Mouse (Mus musculus) heart, embryonic 15.5 days (tissue): Measurements from ENCODE around the gene Mex3d. TPM values are rescaled to one million over a fixed set of nuclear protein-coding genes. Genes with fewer than 3 reads are reported as not detected.

Experiments used
- ATAC-seq: fragments of 200-750 bp; cut with Nextera tagmentation; replicated peaks from 2 replicates; pipeline ENCODE4 v1.8.0; 2017; ENCODE audit warnings: low read depth, moderate TSS enrichment; ENCODE audit not compliant: insufficient number of reproducible peaks, insufficient read depth, low FRiP score
- H3K27ac ChIP-seq: fragments of 300-500 bp; sonication (generic); 2 replicates; pipeline ENCODE4 v1.5.1; 2015; ENCODE audit warnings: mild to moderate bottlenecking, inconsistent platforms
- H3K27me3 ChIP-seq: fragments of 300-500 bp; sonication (generic); 2 replicates; pipeline ENCODE4 v1.6.1; 2015; ENCODE audit warnings: inconsistent platforms
- H3K36me3 ChIP-seq: fragments of 300-500 bp; sonication (generic); 2 replicates; pipeline ENCODE4 v1.6.1; 2015; ENCODE audit warnings: mild to moderate bottlenecking, inconsistent platforms
- H3K4me1 ChIP-seq: fragments of 300-500 bp; sonication (generic); replicated peaks from 2 replicates; pipeline ENCODE4 v1.6.1; 2015; ENCODE audit warnings: inconsistent platforms
- H3K4me2 ChIP-seq: fragments of 300-500 bp; sonication (generic); 2 replicates; pipeline ENCODE4 v1.6.1; 2015; ENCODE audit warnings: inconsistent platforms, mild to moderate bottlenecking, moderate library complexity
- H3K4me3 ChIP-seq: fragments of 300-500 bp; sonication (generic); 2 replicates; pipeline ENCODE4 v1.5.1; 2015; ENCODE audit warnings: mild to moderate bottlenecking, inconsistent platforms
- H3K9ac ChIP-seq: fragments of 300-500 bp; sonication (generic); 2 replicates; pipeline ENCODE4 v1.6.1; 2015; ENCODE audit warnings: mild to moderate bottlenecking, inconsistent platforms
- H3K9me3 ChIP-seq: fragments of 300-500 bp; sonication (generic); replicated peaks from 2 replicates; pipeline ENCODE4 v1.6.1; 2016; ENCODE audit warnings: inconsistent platforms
- WGBS: fragments of 180-500 bp; shearing (Covaris S2); methylation state at CpG from one replicate; pipeline ENCODE4 v1.1.7; 2015; ENCODE audit warnings: mixed read lengths; 5-methylcytosine and 5-hydroxymethylcytosine counted together
- polyA plus RNA-seq: library from polyadenylated mRNA; unstranded; fragments of >200 nt; fragmentation: Nextera tagmentation; extraction: Ambion mirVana; gene quantifications from 2 replicates; pipeline ENCODE4 v1.2.1, GENCODE M21; 2015

The Mex3d gene
- polyA plus RNA-seq, 1 experiment from 2014 or later: 5.2 TPM

DNA sequence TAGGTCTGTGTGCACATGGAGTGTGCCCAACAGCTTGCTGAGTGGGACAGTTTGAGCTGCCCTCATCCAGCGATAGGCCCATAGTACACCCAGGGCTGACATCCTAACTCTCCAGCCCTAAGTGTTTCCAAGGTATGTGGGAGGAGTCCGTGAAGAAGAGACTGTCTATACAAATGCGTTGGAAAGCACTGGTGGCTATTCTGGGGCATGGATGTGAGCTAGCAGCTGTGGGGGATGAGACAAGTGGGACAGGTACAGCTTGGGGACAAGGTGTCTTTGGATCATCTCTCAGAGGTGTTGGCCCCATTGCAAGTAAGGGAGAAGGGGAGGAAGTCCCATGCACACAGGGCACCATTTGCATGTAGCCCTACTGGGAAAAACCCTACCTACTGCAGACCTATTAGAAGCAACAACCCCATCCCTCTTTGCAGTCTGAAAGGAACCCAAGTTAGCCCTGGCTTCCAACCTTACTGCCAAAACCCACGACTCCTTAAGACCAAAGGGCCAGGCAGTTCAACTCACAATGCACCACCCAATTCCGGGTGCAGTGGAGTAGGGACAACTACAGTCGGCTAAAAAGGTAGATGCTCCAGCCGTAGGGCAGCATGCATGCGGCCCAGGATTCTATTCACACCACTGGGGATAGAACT, 10.2 kb upstream of the Mex3d start:
- peak overlapping the region; percentile 93 for H3K4me3 ChIP-seq
- ATAC-seq: no peak
- 48% methylated on average over 8 of the region's 8 CpGs for WGBS
- H3K36me3 ChIP-seq: peaks cover 49% of the 10 kb centered on the region
- H3K27ac ChIP-seq: peak overlapping the region; percentile 100
- no peaks in the 10 kb centered on the region for H3K9me3 ChIP-seq
- peak overlapping the region; percentile 89 for H3K4me2 ChIP-seq
- H3K27me3 ChIP-seq: no peaks in the 10 kb centered on the region
- peaks cover 27% of the 10 kb centered on the region for H3K4me1 ChIP-seq
- H3K9ac ChIP-seq: peak overlapping the region; percentile 56

GRCm38 (mm10) chr10:80396822-80397523, 9.5 kb upstream of the Mex3d start:
- ATAC-seq: no peak

GRCm38 (mm10) chr10:80395025-80395627, 7.7 kb upstream of the Mex3d start:
- ATAC-seq: no peak
- no peak overlapping the region for H3K4me2 ChIP-seq
- H3K4me1 ChIP-seq: peaks cover 19% of the 10 kb centered on the region
- 94% methylated on average over 35 of the region's 35 CpGs for WGBS
- no peaks in the 10 kb centered on the region for H3K9me3 ChIP-seq
- H3K9ac ChIP-seq: no peak overlapping the region
- H3K4me3 ChIP-seq: no peak overlapping the region
- H3K36me3 ChIP-seq: peaks cover 58% of the 10 kb centered on the region
- no peaks in the 10 kb centered on the region for H3K27me3 ChIP-seq
- H3K27ac ChIP-seq: no peak overlapping the region

More at GRCm38 (mm10) chr10:80396822-80397523, 9.5 kb upstream of the Mex3d start:
- H3K4me1 ChIP-seq: peaks cover 27% of the 10 kb centered on the region
- peak overlapping the region; percentile 89 for H3K4me2 ChIP-seq
- peaks cover 50% of the 10 kb centered on the region for H3K36me3 ChIP-seq
- no peaks in the 10 kb centered on the region for H3K9me3 ChIP-seq
- peak overlapping the region; percentile 93 for H3K4me3 ChIP-seq
- H3K27me3 ChIP-seq: no peaks in the 10 kb centered on the region
- 86% methylated on average over 11 of the region's 11 CpGs for WGBS
- H3K9ac ChIP-seq: peak overlapping the region; percentile 56
- peak overlapping the region; percentile 100 for H3K27ac ChIP-seq

- H3K27ac ChIP-seq: no peak overlapping the region
- H3K9ac ChIP-seq: no peak overlapping the region
- no peak overlapping the region for H3K4me2 ChIP-seq
- no peak for ATAC-seq
- H3K36me3 ChIP-seq: peaks cover 58% of the 10 kb centered on the region
- no peaks in the 10 kb centered on the region for H3K27me3 ChIP-seq
- 89% methylated on average over 5 of the region's 5 CpGs for WGBS
- no peaks in the 10 kb centered on the region for H3K9me3 ChIP-seq
- H3K4me1 ChIP-seq: peaks cover 20% of the 10 kb centered on the region
- no peak overlapping the region for H3K4me3 ChIP-seq
These were observed 5.2 kb upstream of the Mex3d start for GRCm38 (mm10) chr10:80392687-80393086.

DNA sequence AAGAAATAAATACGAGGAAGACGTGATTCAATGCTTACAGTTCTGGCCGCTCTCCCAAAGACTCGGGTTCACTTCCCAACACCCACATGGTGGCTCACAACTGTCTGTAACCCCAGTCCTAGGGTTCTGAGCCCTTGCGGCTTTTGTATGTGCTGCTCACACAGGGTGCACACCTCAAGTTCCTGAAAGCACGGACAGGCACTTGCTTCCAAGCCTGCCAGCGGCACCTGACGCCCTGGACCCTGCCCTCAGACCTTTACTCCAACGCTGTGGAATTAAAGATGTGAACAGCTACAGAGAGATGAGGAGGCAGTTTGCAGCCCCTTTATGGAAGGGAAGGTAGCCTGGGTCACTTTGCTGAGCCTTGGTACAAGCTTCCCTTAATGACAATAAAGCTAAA, 3.2 kb upstream of the Mex3d start:
- no peak for ATAC-seq
- no peaks in the 10 kb centered on the region for H3K27me3 ChIP-seq
- no peak overlapping the region for H3K27ac ChIP-seq
- H3K9ac ChIP-seq: no peak overlapping the region
- H3K9me3 ChIP-seq: no peaks in the 10 kb centered on the region
- WGBS: 82% methylated on average over 9 of the region's 9 CpGs
- no peak overlapping the region for H3K4me3 ChIP-seq
- peaks cover 19% of the 10 kb centered on the region for H3K4me1 ChIP-seq
- H3K36me3 ChIP-seq: peaks cover 54% of the 10 kb centered on the region
- no peak overlapping the region for H3K4me2 ChIP-seq

DNA sequence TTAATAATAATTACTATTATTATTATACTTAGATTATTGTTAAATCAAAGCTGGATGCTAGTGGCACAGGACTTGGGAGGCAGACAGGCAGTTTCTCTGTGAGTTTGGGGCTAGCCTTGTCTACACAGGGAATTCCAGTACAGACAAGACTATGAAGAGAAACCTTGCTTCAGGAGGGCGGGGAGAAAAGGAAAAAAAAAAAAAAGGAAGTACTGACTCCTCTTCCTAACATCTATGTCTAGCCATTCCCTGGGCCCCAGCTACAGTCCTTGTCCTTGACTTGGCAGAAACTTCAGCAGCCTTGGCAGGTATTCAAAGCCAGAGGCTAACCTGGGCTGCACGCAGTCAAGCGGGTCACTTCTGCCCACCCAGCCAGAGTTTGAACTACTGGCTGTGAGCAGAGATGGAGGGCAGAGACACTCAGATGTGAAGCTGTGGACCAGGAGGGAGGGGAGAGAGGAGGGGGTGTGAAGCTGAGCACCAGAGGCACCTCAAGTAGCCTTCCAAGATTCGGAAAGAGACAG, 1.8 kb upstream of the Mex3d start:
- H3K27me3 ChIP-seq: no peaks in the 10 kb centered on the region
- no peak overlapping the region for H3K27ac ChIP-seq
- WGBS: 65% methylated on average over 4 of the region's 4 CpGs
- H3K4me3 ChIP-seq: no peak overlapping the region
- no peak overlapping the region for H3K9ac ChIP-seq
- ATAC-seq: no peak
- peaks cover 34% of the 10 kb centered on the region for H3K4me1 ChIP-seq
- H3K4me2 ChIP-seq: no peak overlapping the region
- H3K9me3 ChIP-seq: no peaks in the 10 kb centered on the region
- H3K36me3 ChIP-seq: peaks cover 40% of the 10 kb centered on the region

DNA sequence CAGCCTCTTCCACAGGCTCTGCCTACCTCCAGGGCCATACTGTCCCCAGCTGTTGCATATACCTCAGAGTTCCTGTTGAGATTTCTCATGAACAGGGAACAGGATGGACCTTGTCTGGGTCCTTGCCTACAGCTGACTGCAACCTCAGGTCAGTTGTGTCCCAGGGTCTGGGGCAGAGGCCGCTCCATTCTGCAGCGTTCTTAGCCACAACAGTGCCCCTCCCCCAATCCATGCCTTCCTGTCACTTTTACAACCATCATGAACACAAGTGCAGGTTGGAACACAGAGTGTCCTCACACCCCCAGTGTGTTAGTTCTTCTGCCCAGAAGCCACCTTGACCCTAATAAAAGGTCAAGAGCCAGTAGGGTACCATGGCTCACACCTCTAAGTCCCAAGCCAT, 1.3 kb upstream of the Mex3d start:
- H3K4me2 ChIP-seq: no peak overlapping the region
- ATAC-seq: no peak
- H3K36me3 ChIP-seq: peaks cover 38% of the 10 kb centered on the region
- H3K9me3 ChIP-seq: no peaks in the 10 kb centered on the region
- no peak overlapping the region for H3K27ac ChIP-seq
- H3K27me3 ChIP-seq: no peaks in the 10 kb centered on the region
- H3K9ac ChIP-seq: no peak overlapping the region
- 38% methylated on average over 2 of the region's 2 CpGs for WGBS
- peaks cover 39% of the 10 kb centered on the region for H3K4me1 ChIP-seq
- 0 out of 2 replicates have a peak overlapping the region, but pooled peaks have one; percentile 91 for H3K4me3 ChIP-seq

GRCm38 (mm10) chr10:80386735-80387471, 556 bp downstream of the Mex3d start:
- Histone ChIP-seq H3K27ac (peak overlapping the region; percentile 82), H3K4me1 (peaks cover 46% of the 10 kb centered on the region), H3K9me3 (no peaks in the 10 kb centered on the region), H3K4me3 (peak overlapping the region; percentile 91), H3K27me3 (no peaks in the 10 kb centered on the region), H3K36me3 (peaks cover 27% of the 10 kb centered on the region), H3K4me2 (peak overlapping the region; percentile 93), H3K9ac (peak overlapping the region; percentile 97)
- ATAC-seq: 0 out of 2 replicates have a peak, but pooled peaks have one; percentile 9
- under 1% methylated on average over 75 of the region's 94 CpGs for WGBS

DNA sequence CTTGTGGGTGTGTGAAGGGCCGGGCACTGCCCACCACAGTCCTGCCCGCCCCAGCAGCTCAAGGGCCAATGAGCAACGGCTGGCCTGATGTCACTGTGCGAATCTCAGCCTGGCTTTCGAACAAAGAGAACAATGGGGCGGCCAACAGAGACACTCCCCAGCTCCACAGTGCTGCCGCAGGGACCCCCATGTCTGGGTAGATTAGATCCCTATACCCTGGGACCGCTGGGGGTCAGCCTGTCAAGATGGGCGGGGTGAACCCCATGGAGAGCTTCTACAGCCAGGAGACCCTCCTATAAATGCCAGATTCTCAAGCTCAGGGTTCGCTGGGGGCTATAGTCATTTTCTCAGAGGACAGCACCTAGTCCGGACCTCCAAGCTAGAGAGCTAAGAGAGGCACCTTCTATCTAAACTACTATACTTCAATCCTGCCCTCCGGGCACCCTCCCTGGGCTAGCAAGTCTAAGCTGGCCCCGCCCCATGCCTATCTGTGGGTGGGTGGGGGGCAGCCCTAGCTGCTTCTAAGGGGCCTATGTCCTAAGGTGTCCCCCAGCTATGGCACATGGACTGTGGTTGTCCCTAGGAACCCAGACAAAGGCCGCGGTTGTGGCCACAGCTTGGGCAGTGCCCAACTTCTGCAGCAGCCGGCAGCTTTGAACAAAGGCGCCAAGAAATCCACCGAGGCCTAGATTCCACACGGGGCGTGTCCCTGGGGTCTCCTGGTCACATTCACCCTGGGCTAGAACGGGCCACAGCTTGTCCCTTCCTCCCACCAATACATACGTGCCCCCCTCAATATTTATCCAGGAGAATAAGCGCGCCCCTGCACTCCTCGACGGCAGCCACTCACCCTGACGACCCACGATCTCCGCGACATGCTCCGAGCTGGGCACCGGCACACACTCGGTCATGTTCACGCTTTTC, 1.4 kb downstream of the Mex3d start:
- Histone ChIP-seq H3K4me1 (peaks cover 46% of the 10 kb centered on the region), H3K27me3 (no peaks in the 10 kb centered on the region), H3K9me3 (no peaks in the 10 kb centered on the region), H3K9ac (peak overlapping the region; percentile 97), H3K4me2 (peak overlapping the region; percentile 93), H3K4me3 (peak overlapping the region; percentile 91), H3K36me3 (peaks cover 27% of the 10 kb centered on the region), H3K27ac (peak overlapping the region; percentile 82)
- WGBS: 2% methylated on average over 34 of the region's 34 CpGs
- peak; percentile 45; the same call in 1 of the 2 replicates for ATAC-seq

GRCm38 (mm10) chr10:80385310-80385709, 2.1 kb downstream of the Mex3d start:
- H3K4me3 ChIP-seq: peak overlapping the region; percentile 91
- peak overlapping the region; percentile 97 for H3K9ac ChIP-seq
- 17% methylated on average over 7 of the region's 7 CpGs for WGBS
- ATAC-seq: no peak
- peaks cover 25% of the 10 kb centered on the region for H3K36me3 ChIP-seq
- H3K4me2 ChIP-seq: peak overlapping the region; percentile 93
- H3K9me3 ChIP-seq: no peaks in the 10 kb centered on the region
- no peaks in the 10 kb centered on the region for H3K27me3 ChIP-seq
- H3K4me1 ChIP-seq: peaks cover 46% of the 10 kb centered on the region
- peak overlapping the region; percentile 82 for H3K27ac ChIP-seq
